Mouse (Mus musculus) WW6 (cell line): ENCODE measurements around the gene Blm.
"Not testable (repeated sequence)": the region's sequence is repeated elsewhere in the genome, so short reads cannot be mapped to it uniquely, and the experiment has no call there.

Source experiments
- DNase-seq: peaks from one replicate; pipeline ENCODE4 v3.0.0-alpha.2; 2013; ENCODE audit warnings: low read depth, low spot score

The Blm gene

GRCm38 (mm10) chr7:80534291-80535008 is 469 bp downstream of the Blm start:
- DNase-seq = no peak

DNA sequence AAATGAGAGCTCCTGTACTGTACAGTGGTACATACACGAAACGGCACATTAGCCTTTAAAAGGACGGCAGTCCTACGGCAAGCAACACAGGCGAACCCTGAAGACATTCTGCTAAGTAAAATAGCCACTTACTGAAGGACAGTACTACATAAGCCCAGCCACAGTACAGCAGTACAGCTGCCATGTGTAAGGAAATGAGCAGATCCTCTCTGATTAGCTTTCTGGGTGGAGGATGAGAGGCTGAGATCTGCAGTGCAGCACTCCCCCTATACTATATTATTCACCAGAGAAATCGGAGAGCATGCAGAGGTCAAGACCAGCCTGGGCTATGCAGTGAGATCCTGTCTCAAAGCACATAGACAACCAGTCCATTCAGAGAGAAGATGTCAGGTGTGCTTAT is 3.8 kb downstream of the Blm start:
- DNase-seq = no peak

GRCm38 (mm10) chr7:80530646-80531045 is 4.3 kb downstream of the Blm start:
- DNase-seq = no peak

DNA sequence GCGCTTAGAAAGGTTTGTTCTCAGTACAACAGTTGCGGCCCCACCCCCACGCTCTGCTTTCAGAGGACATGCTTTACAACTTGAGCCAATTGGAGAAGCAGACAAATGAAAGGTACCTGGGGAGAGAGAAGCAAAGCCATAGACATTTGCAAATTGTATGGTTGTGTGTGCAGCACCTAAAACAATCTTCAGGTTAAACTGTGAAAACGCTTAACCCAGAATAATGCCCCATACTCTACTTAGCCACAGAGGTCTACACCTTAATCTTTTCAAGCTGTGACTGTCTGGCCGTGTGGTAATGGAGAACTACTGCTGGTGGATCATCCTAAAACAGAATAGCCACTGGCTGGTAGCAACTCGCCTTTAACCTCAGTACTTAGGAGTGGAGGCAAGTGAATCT is 8.2 kb downstream of the Blm start:
- no peak for DNase-seq

GRCm38 (mm10) chr7:80512408-80513085 is 22.4 kb downstream of the Blm start:
- no peak for DNase-seq

GRCm38 (mm10) chr7:80507697-80508096 is 27.2 kb downstream of the Blm start:
- DNase-seq = not testable (repeated sequence)

GRCm38 (mm10) chr7:80506007-80506406 is 28.9 kb downstream of the Blm start:
- no peak for DNase-seq

DNA sequence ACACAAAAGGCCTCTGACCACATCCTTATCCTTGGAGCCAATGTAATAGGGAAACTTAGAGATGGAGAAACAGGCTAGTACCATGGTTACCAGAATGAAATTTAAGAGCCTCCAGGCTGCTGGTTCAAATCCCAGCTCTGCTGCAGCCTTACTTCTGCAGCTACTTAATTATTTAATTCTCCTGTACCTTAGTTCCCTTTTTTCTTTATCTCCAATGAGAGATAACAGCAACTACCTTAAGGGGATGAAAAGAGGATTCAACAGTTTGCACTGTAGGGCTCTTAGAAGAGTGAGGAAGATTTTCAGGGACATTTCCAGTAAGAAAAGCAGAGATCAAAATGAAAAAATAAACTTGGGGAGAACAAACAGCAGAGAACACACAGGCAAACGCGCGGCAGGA is 30.0 kb downstream of the Blm start:
- DNase-seq = no peak

DNA sequence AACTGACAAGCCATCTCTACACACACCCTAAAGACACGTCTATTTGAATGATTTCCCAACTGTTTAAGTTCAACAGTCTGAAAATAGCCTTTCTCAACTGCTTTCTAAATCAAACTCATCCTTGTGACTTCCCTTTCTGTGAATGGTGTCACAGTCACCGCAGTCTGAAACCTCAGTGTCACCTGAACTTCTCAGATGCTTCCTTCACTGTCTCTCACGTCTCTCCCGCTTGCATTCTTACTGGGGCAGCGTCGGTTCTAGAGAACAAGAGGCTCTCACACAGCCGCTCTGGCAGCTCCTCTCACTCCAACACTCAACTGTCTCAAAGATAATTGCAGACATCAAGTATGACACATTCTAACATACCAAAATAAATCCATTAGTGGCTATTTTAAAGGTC is 33.9 kb downstream of the Blm start:
- DNase-seq = no peak

GRCm38 (mm10) chr7:80500099-80500498 is 34.8 kb downstream of the Blm start:
- no peak for DNase-seq

DNA sequence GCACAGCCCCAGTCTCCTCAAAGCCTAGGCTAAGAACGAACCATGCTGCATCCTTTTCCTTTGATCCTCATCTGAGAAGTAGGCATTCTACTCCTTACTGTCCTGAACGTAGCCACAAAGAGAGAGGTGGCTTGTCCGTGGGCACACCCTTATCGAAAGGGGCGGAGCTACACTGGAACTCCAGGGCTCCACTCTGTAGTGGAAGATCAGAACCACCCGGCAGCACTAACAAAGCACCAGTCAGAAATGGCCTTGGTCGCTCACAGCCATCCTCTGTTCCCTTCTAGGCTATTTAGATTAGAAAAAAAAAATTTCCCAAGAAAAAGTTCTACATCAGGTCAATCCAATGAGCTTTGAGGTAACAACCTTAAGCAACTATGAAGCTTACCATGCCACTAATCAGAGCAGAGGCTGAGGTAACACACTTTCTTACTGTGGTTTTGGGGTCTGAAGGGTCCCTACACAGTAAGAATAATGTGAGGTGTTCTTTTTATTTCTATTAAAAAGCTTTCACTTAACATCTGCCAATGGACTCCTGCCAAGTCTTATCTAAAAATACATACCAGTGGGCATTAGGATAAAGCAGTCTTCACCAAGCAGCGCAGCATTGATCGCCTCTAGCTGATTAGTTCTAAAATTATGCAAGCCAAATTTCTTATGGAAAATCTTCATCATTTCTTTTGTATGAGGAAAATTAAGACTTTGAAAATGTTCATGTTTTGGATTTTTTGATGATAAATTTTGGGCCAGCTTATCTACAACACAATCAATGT is 35.5 kb downstream of the Blm start:
- DNase-seq = no peak

- DNase-seq = no peak
Observed at GRCm38 (mm10) chr7:80496656-80497055, 38.3 kb downstream of the Blm start.

DNA sequence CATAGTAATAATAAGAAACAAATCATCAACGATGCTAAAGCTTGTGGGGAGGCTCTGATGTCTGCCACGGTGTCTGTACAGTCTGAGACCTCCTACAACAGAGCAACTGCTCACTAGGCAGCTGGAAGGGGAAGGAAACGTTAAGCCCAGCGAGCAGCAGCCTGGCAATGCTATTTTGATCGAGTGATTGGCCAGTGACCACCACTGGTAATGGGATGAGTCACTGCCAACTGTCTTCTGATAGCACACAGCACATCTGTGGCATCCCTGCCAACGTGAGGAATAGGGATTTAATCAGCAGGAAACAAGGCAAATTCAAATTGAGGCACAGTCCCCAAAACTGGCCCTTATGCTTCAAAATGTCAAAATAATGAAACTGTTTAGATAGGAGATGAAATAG is 39.7 kb downstream of the Blm start:
- no peak for DNase-seq

DNA sequence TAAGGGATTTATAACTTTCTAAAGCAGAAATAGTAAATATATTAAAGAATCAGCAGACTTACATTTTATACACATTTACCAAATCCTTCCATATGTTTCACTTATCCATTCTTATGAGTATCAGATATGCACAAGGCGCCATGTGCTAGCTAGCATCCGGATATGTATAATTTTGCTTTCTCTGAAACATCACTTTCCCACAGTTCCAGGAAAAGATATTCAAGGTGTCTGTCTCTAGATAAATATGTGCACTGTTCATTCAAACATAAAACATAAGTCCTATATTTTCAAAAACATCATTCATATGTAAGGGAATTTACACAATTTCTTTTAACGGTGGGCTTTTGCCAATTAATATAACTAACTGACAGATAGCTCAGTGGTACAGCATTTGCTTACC is 42.9 kb downstream of the Blm start:
- DNase-seq = no peak

DNA sequence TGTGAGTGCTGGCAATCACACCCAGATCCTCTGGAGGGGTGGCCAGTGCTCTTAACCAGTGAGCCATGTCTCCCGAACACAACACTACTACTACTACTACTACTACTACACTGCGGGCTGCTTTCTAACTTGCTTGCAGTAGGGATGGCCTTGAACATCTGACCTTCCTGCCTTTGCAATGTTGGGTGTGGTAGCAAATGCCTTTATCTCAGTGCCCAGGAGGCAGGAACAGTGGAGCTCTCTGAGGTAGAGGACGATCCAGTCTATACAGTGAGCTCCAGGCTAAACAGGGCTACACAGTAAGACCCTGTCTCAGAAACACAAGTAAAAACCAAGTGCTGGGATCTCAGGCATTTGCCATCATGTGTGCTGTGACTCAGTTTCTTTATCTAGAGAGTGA is 43.8 kb downstream of the Blm start:
- DNase-seq = no peak

DNA sequence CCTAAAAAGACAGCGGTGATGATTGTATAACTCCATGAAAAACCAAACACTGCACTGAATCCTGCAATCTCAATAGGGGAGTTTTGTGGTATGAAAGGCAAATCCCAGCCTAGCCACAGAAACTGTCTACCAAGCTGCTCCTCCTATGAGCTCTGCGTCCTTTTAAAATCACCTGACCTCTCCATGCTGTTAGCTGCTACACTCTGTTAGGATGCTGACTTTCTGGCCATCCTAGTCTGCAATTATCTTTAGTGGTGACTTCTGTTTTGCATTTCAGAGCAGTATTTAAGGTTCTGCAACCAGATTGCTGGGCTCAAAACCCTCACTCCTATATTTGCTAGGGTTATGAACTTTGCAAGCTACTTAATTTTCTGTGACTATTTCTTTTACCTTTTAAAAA is 44.6 kb downstream of the Blm start:
- DNase-seq = no peak

DNA sequence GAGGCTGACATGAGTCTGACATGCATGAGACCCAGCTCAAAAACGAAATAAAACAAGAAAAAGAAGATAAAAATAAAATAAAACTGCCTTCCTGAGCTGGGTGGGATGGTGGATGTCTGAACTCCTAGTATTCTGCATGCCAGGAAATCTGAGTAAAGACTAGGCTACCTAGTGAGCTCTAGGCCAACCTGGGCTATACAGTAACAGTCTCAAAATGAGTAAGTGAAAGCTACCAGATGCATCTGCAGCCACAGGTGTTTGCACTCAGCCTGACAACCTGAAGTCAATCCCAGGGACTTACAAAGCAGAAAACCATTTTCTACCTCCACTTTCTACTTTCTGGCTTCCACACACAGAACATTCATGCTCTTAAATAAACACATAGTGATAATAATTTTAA is 45.5 kb downstream of the Blm start:
- no peak for DNase-seq

- DNase-seq = no peak
Observed at GRCm38 (mm10) chr7:80487239-80487638, 47.7 kb downstream of the Blm start.

DNA sequence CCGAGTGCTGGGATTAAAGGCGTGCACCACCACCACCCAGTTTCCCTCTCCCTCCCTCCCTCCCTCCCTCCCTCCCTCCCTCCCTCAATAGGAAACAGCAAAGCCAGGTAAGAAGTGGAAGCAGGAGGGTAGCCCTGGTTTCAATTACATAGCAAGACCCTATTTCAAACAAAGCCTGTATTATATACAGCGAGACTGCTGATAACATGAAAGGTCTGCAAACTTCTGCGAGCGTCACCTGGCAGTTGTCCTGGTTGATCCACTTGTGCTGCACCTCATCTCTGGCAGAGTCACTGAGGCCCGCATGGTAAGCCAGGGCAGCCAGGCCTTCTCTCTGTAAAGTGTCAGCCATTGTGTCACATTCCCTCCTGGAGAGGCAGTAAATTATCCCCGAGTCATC is 54.8 kb downstream of the Blm start:
- no peak for DNase-seq

DNA sequence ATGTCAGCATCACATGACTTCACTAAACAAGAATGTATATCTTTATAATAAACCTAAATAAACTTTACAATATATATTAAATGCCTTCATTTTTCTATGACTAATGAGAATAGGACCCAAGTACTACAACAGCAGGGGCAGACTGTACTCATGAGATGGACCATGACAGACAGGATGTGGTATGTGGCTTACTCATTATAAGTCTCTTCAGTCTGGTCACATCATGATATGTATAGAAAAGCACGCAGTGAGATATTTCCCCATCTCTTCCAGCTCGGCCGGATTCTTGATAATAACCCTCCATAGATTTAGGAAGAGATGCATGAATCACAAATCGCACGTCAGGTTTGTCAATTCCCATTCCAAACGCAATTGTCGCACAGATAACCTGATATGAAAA is 61.1 kb downstream of the Blm start:
- DNase-seq = no peak

DNA sequence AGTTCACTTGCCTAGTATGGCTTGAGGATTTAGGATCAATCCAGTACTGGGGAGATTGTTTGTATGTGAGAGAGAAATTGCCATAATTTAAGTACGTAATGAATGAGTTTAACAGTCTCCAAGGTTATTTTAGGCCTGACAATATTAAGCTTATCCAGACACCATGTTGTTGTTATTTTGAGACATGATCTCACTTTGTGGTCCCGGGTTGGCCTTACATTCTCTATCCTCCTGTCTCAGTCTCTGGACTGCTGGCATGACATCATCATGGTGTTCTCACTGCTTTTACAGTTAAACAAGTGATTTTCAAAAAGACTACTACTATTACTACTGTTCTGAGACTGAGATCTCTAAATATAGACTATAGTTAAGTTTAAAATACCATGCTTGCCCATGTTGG is 66.1 kb downstream of the Blm start:
- no peak for DNase-seq

DNA sequence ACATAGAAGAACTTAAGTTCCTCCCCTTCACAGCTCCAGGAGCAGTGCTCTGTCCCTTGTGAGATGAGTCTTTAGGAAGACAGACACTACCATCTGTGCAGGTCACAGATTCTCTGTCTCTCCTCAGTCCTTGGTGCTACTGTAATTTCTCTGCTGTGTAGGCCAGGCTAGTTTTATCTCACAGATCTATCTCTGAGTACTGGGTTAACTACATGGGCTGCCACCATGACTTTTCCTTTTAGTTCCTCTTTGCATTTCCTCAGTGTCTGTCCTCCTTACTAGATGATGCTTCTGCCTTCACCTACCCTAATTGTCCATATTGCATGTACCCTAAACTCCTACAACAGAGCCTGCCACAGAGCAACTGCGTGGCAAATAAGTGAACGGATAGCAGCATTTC is 67.6 kb downstream of the Blm start:
- DNase-seq = no peak

DNA sequence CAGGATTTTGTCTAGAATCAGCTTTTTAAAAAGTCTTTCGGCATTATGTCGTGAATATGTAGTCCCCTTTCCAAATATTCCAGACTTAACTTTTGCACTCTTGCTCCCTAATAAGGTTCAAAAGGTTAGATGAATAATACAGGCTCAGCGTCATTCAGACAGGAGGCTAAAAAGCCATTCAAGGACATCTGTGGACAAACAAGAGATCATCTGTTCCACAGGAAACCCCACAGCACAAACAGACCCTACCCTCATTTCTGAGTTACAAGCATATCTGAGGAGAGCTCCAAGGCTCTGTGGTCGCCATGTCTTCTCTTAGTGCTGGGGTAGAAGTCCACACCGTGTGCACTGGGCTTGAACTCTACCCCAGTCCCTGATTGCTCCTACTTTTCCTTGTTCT is 70.1 kb downstream of the Blm start:
- DNase-seq = no peak
